Mouse (Mus musculus) bone marrow macrophage, adult 2 months (primary cell): ENCODE data around the gene Trim50. TPM values are rescaled to one million over a fixed set of nuclear protein-coding genes. Genes with fewer than 3 reads are reported as not detected.
"Not testable (repeated sequence)": the region's sequence is repeated elsewhere in the genome, so short reads cannot be mapped to it uniquely, and the experiment has no call there.

ENCODE experiments used
- H3K27ac ChIP-seq: 2 replicates; pipeline ENCODE4 v1.5.1; 2012; ENCODE audit warnings: low read depth, low read length; ENCODE audit not compliant: insufficient read depth
- H3K4me1 ChIP-seq: 2 replicates; pipeline ENCODE4 v1.6.1; 2012; ENCODE audit warnings: low read length; ENCODE audit not compliant: control insufficient read depth, insufficient read depth
- H3K4me3 ChIP-seq: 2 replicates; pipeline ENCODE4 v1.5.1; 2012; ENCODE audit warnings: mild to moderate bottlenecking, low read length, moderate library complexity; ENCODE audit not compliant: insufficient read depth
- CTCF ChIP-seq: IDR thresholded peaks from 2 replicates; pipeline ENCODE4 v1.5.1; 2012; ENCODE audit warnings: low read depth, mild to moderate bottlenecking, low read length, moderate library complexity
- POLR2A ChIP-seq: IDR thresholded peaks from 2 replicates; pipeline ENCODE4 v1.6.1; 2012; ENCODE audit warnings: mild to moderate bottlenecking, low read depth, low read length, borderline replicate concordance
- polyA plus RNA-seq: library from polyadenylated mRNA; stranded (reverse); fragments of >200 nt; gene quantifications from 2 replicates; pipeline ENCODE4 v1.2.4, GENCODE M21; 2012; ENCODE audit not compliant: missing spikeins, insufficient read depth, insufficient read length

Gene Trim50
- polyA plus RNA-seq, 1 experiment: not detected

GRCm38 (mm10) chr5:135368312-135368711 lies 15.2 kb downstream of the Trim50 start:
- TF ChIP-seq POLR2A (no peak), CTCF (no peak)
- Histone ChIP-seq H3K27ac (no peak overlapping the region), H3K4me3 (no peak overlapping the region), H3K4me1 (peaks cover 4% of the 10 kb centered on the region; the same call in 1 of the 2 replicates)

GRCm38 (mm10) chr5:135369196-135369595 lies 16.1 kb downstream of the Trim50 start:
- H3K4me1 ChIP-seq: not testable (repeated sequence)
- Histone ChIP-seq H3K4me3 (peak overlapping the region; percentile 99), H3K27ac (peak overlapping the region; percentile 79)

- no peak for TF ChIP-seq POLR2A
- TF ChIP-seq CTCF: no peak
- Histone ChIP-seq H3K4me3 (peak within 1 kb of the TSS; percentile 99), H3K27ac (peak within 1 kb of the TSS; percentile 79), H3K4me1 (peaks cover 4% of the 10 kb centered on the region; the same call in 1 of the 2 replicates)
These were observed 16.9 kb downstream of the Trim50 start, which contains the start of gene Nsun5 for GRCm38 (mm10) chr5:135369787-135370654. Gene Nsun5, plus strand, starts transcription at chr5:135369953.

GRCm38 (mm10) chr5:135371195-135371594 lies 18.1 kb downstream of the Trim50 start:
- TF ChIP-seq CTCF (no peak), POLR2A (no peak)
- H3K4me3 ChIP-seq: no peak overlapping the region
- H3K4me1 ChIP-seq: peaks cover 4% of the 10 kb centered on the region; the same call in 1 of the 2 replicates
- no peak overlapping the region for H3K27ac ChIP-seq

GRCm38 (mm10) chr5:135373601-135374000 lies 20.5 kb downstream of the Trim50 start:
- no peak overlapping the region for H3K27ac ChIP-seq
- TF ChIP-seq POLR2A: no peak
- no peak for TF ChIP-seq CTCF

GRCm38 (mm10) chr5:135375167-135375566 lies 22.1 kb downstream of the Trim50 start:
- Histone ChIP-seq H3K4me3 (no peak overlapping the region), H3K4me1 (peaks cover 4% of the 10 kb centered on the region; the same call in 1 of the 2 replicates), H3K27ac (no peak overlapping the region)
- TF ChIP-seq POLR2A (no peak), CTCF (no peak)

More at GRCm38 (mm10) chr5:135373601-135374000, 20.5 kb downstream of the Trim50 start:
- H3K4me1 ChIP-seq: peaks cover 4% of the 10 kb centered on the region; the same call in 1 of the 2 replicates
- H3K4me3 ChIP-seq: no peak overlapping the region

GRCm38 (mm10) chr5:135376341-135376740 lies 23.2 kb downstream of the Trim50 start:
- TF ChIP-seq CTCF (no peak), POLR2A (no peak)
- Histone ChIP-seq H3K4me3 (no peak overlapping the region), H3K27ac (no peak overlapping the region), H3K4me1 (no peaks in the 10 kb centered on the region)

GRCm38 (mm10) chr5:135380681-135381080 lies 27.6 kb downstream of the Trim50 start:
- TF ChIP-seq POLR2A: no peak
- no peak for TF ChIP-seq CTCF
- H3K4me3 ChIP-seq: no peak overlapping the region
- H3K4me1 ChIP-seq: no peaks in the 10 kb centered on the region
- H3K27ac ChIP-seq: no peak overlapping the region

GRCm38 (mm10) chr5:135381356-135381925 lies 28.3 kb downstream of the Trim50 start:
- H3K27ac ChIP-seq: no peak overlapping the region
- TF ChIP-seq POLR2A (no peak), CTCF (no peak)
- no peaks in the 10 kb centered on the region for H3K4me1 ChIP-seq
- no peak overlapping the region for H3K4me3 ChIP-seq

- no peak for TF ChIP-seq POLR2A
- TF ChIP-seq CTCF: no peak
- no peak overlapping the region for H3K4me3 ChIP-seq
- H3K4me1 ChIP-seq: no peaks in the 10 kb centered on the region
- H3K27ac ChIP-seq: no peak overlapping the region
These were observed 29.7 kb downstream of the Trim50 start for GRCm38 (mm10) chr5:135382746-135383145.
